Mouse (Mus musculus): ENCODE measurements around the gene Vgll4. TPM values are rescaled to one million over a fixed set of nuclear protein-coding genes. Genes with fewer than 3 reads are reported as not detected.

The Vgll4 gene
- polyA plus RNA-seq, 1 experiment from 2014 or later: 83.0 TPM

- H3K9ac ChIP-seq (ENCODE audit: low read depth, low read length): no peak overlapping the region
- peak; percentile 75 for ATAC-seq (ENCODE audit: low FRiP score, low TSS enrichment)
- H3K27ac ChIP-seq (ENCODE audit: low read depth, low read length): peak overlapping the region; percentile 2; the same call in 1 of the 2 replicates
- 34% methylated on average over 2 of the region's 2 CpGs for WGBS
- H3K4me1 ChIP-seq (ENCODE audit: control insufficient read depth, insufficient read depth, low read length): peaks cover 42% of the 10 kb centered on the region
- H3K4me2 ChIP-seq (replicated peaks; ENCODE audit: low read depth, low read length): no peak overlapping the region
- H3K27me3 ChIP-seq (ENCODE audit: control insufficient read depth, insufficient read depth, low read length): no peaks in the 10 kb centered on the region
- no peak overlapping the region for H3K4me3 ChIP-seq (ENCODE audit: low read length)
- H3K9me3 ChIP-seq (ENCODE audit: control insufficient read depth, low read length): no peaks in the 10 kb centered on the region
- peaks cover 9% of the 10 kb centered on the region; the same call in 1 of the 2 replicates for H3K36me3 ChIP-seq (ENCODE audit: control insufficient read depth, insufficient read depth, low read length)
These were observed 115.4 kb downstream of the Vgll4 start for GRCm38 (mm10) chr6:114854368-114854767.

- WGBS: 57% methylated on average over 3 of the region's 3 CpGs
- no peak overlapping the region for H3K27ac ChIP-seq (ENCODE audit: low read depth, low read length)
- no peak overlapping the region for H3K4me2 ChIP-seq (replicated peaks; ENCODE audit: low read depth, low read length)
- no peak for ATAC-seq (ENCODE audit: low FRiP score, low TSS enrichment)
- no peaks in the 10 kb centered on the region for H3K9me3 ChIP-seq (ENCODE audit: control insufficient read depth, low read length)
- no peak overlapping the region for H3K9ac ChIP-seq (ENCODE audit: low read depth, low read length)
- no peak overlapping the region for H3K4me3 ChIP-seq (ENCODE audit: low read length)
- H3K27me3 ChIP-seq (ENCODE audit: control insufficient read depth, insufficient read depth, low read length): no peaks in the 10 kb centered on the region
- peaks cover 48% of the 10 kb centered on the region for H3K4me1 ChIP-seq (ENCODE audit: control insufficient read depth, insufficient read depth, low read length)
- H3K36me3 ChIP-seq (ENCODE audit: control insufficient read depth, insufficient read depth, low read length): no peaks in the 10 kb centered on the region
These were observed 117.1 kb downstream of the Vgll4 start for GRCm38 (mm10) chr6:114852739-114853138.

- Histone ChIP-seq H3K36me3 (ENCODE audit: control insufficient read depth, insufficient read depth, low read length) (no peaks in the 10 kb centered on the region), H3K27me3 (ENCODE audit: control insufficient read depth, insufficient read depth, low read length) (no peaks in the 10 kb centered on the region), H3K9ac (ENCODE audit: low read depth, low read length) (no peak overlapping the region), H3K27ac (ENCODE audit: low read depth, low read length) (no peak overlapping the region), H3K4me3 (ENCODE audit: low read length) (no peak overlapping the region), H3K4me1 (ENCODE audit: control insufficient read depth, insufficient read depth, low read length) (peaks cover 40% of the 10 kb centered on the region), H3K4me2 (replicated peaks; ENCODE audit: low read depth, low read length) (no peak overlapping the region), H3K9me3 (ENCODE audit: control insufficient read depth, low read length) (no peaks in the 10 kb centered on the region)
- ATAC-seq (ENCODE audit: low FRiP score, low TSS enrichment): no peak
- WGBS: 40% methylated on average over 7 of the region's 7 CpGs
These were observed 118.1 kb downstream of the Vgll4 start for GRCm38 (mm10) chr6:114851688-114852087.

GRCm38 (mm10) chr6:114849787-114850186 lies 120.0 kb downstream of the Vgll4 start:
- H3K27ac ChIP-seq (ENCODE audit: low read depth, low read length): no peak overlapping the region
- 83% methylated on average over 8 of the region's 8 CpGs for WGBS

GRCm38 (mm10) chr6:114848761-114849160 lies 121.0 kb downstream of the Vgll4 start:
- H3K36me3 ChIP-seq (ENCODE audit: control insufficient read depth, insufficient read depth, low read length): no peaks in the 10 kb centered on the region
- H3K27ac ChIP-seq (ENCODE audit: low read depth, low read length): no peak overlapping the region
- H3K9ac ChIP-seq (ENCODE audit: low read depth, low read length): no peak overlapping the region

More at GRCm38 (mm10) chr6:114849787-114850186, 120.0 kb downstream of the Vgll4 start:
- peaks cover 40% of the 10 kb centered on the region for H3K4me1 ChIP-seq (ENCODE audit: control insufficient read depth, insufficient read depth, low read length)
- no peaks in the 10 kb centered on the region for H3K9me3 ChIP-seq (ENCODE audit: control insufficient read depth, low read length)
- no peak overlapping the region for H3K4me3 ChIP-seq (ENCODE audit: low read length)
- H3K9ac ChIP-seq (ENCODE audit: low read depth, low read length): no peak overlapping the region
- H3K36me3 ChIP-seq (ENCODE audit: control insufficient read depth, insufficient read depth, low read length): no peaks in the 10 kb centered on the region
- no peak for ATAC-seq (ENCODE audit: low FRiP score, low TSS enrichment)
- H3K4me2 ChIP-seq (replicated peaks; ENCODE audit: low read depth, low read length): no peak overlapping the region
- H3K27me3 ChIP-seq (ENCODE audit: control insufficient read depth, insufficient read depth, low read length): no peaks in the 10 kb centered on the region

GRCm38 (mm10) chr6:114847582-114848174 lies 122.1 kb downstream of the Vgll4 start:
- no peak overlapping the region for H3K9ac ChIP-seq (ENCODE audit: low read depth, low read length)
- H3K4me3 ChIP-seq (ENCODE audit: low read length): no peak overlapping the region
- H3K27me3 ChIP-seq (ENCODE audit: control insufficient read depth, insufficient read depth, low read length): no peaks in the 10 kb centered on the region
- ATAC-seq (ENCODE audit: low FRiP score, low TSS enrichment): no peak
- no peaks in the 10 kb centered on the region for H3K9me3 ChIP-seq (ENCODE audit: control insufficient read depth, low read length)
- no peaks in the 10 kb centered on the region for H3K36me3 ChIP-seq (ENCODE audit: control insufficient read depth, insufficient read depth, low read length)
- H3K4me2 ChIP-seq (replicated peaks; ENCODE audit: low read depth, low read length): no peak overlapping the region
- H3K27ac ChIP-seq (ENCODE audit: low read depth, low read length): no peak overlapping the region
- H3K4me1 ChIP-seq (ENCODE audit: control insufficient read depth, insufficient read depth, low read length): peaks cover 29% of the 10 kb centered on the region; the same call in 1 of the 2 replicates
- 81% methylated on average over 12 of the region's 12 CpGs for WGBS

More at GRCm38 (mm10) chr6:114848761-114849160, 121.0 kb downstream of the Vgll4 start:
- 43% methylated on average over 7 of the region's 7 CpGs for WGBS
- no peak for ATAC-seq (ENCODE audit: low FRiP score, low TSS enrichment)
- H3K9me3 ChIP-seq (ENCODE audit: control insufficient read depth, low read length): no peaks in the 10 kb centered on the region
- no peak overlapping the region for H3K4me2 ChIP-seq (replicated peaks; ENCODE audit: low read depth, low read length)
- no peaks in the 10 kb centered on the region for H3K27me3 ChIP-seq (ENCODE audit: control insufficient read depth, insufficient read depth, low read length)
- H3K4me1 ChIP-seq (ENCODE audit: control insufficient read depth, insufficient read depth, low read length): peaks cover 30% of the 10 kb centered on the region; the same call in 1 of the 2 replicates
- no peak overlapping the region for H3K4me3 ChIP-seq (ENCODE audit: low read length)

- no peaks in the 10 kb centered on the region for H3K9me3 ChIP-seq (ENCODE audit: control insufficient read depth, low read length)
- H3K4me2 ChIP-seq (replicated peaks; ENCODE audit: low read depth, low read length): no peak overlapping the region
- H3K9ac ChIP-seq (ENCODE audit: low read depth, low read length): no peak overlapping the region
- H3K36me3 ChIP-seq (ENCODE audit: control insufficient read depth, insufficient read depth, low read length): no peaks in the 10 kb centered on the region
- H3K4me3 ChIP-seq (ENCODE audit: low read length): no peak overlapping the region
- 28% methylated on average over 4 of the region's 4 CpGs for WGBS
- peak; percentile 63 for ATAC-seq (ENCODE audit: low FRiP score, low TSS enrichment)
- H3K4me1 ChIP-seq (ENCODE audit: control insufficient read depth, insufficient read depth, low read length): peaks cover 30% of the 10 kb centered on the region
- H3K27me3 ChIP-seq (ENCODE audit: control insufficient read depth, insufficient read depth, low read length): no peaks in the 10 kb centered on the region
- H3K27ac ChIP-seq (ENCODE audit: low read depth, low read length): no peak overlapping the region; the same call in 1 of the 2 replicates
These were observed 123.5 kb downstream of the Vgll4 start for GRCm38 (mm10) chr6:114846153-114846772.

GRCm38 (mm10) chr6:114842863-114843262 lies 126.9 kb downstream of the Vgll4 start:
- Histone ChIP-seq H3K9me3 (ENCODE audit: control insufficient read depth, low read length) (no peaks in the 10 kb centered on the region; the same call in 1 of the 2 replicates), H3K27ac (ENCODE audit: low read depth, low read length) (no peak overlapping the region), H3K9ac (ENCODE audit: low read depth, low read length) (no peak overlapping the region), H3K4me3 (ENCODE audit: low read length) (no peak overlapping the region), H3K4me2 (replicated peaks; ENCODE audit: low read depth, low read length) (no peak overlapping the region), H3K27me3 (ENCODE audit: control insufficient read depth, insufficient read depth, low read length) (no peaks in the 10 kb centered on the region), H3K4me1 (ENCODE audit: control insufficient read depth, insufficient read depth, low read length) (peaks cover 40% of the 10 kb centered on the region), H3K36me3 (ENCODE audit: control insufficient read depth, insufficient read depth, low read length) (no peaks in the 10 kb centered on the region)
- no peak for ATAC-seq (ENCODE audit: low FRiP score, low TSS enrichment)
- 94% methylated on average over 2 of the region's 2 CpGs for WGBS

GRCm38 (mm10) chr6:114842131-114842530 lies 127.7 kb downstream of the Vgll4 start:
- Histone ChIP-seq H3K4me3 (ENCODE audit: low read length) (no peak overlapping the region), H3K4me2 (replicated peaks; ENCODE audit: low read depth, low read length) (no peak overlapping the region), H3K9me3 (ENCODE audit: control insufficient read depth, low read length) (no peaks in the 10 kb centered on the region; the same call in 1 of the 2 replicates), H3K36me3 (ENCODE audit: control insufficient read depth, insufficient read depth, low read length) (no peaks in the 10 kb centered on the region), H3K27ac (ENCODE audit: low read depth, low read length) (no peak overlapping the region), H3K9ac (ENCODE audit: low read depth, low read length) (no peak overlapping the region), H3K27me3 (ENCODE audit: control insufficient read depth, insufficient read depth, low read length) (no peaks in the 10 kb centered on the region), H3K4me1 (ENCODE audit: control insufficient read depth, insufficient read depth, low read length) (peaks cover 40% of the 10 kb centered on the region)
- WGBS: 33% methylated on average over 3 of the region's 3 CpGs
- no peak for ATAC-seq (ENCODE audit: low FRiP score, low TSS enrichment)

All from kidney, embryonic 14.5 days (tissue).